Mouse (Mus musculus) hindbrain, postnatal 0 days (tissue): ENCODE results near the gene Synpr. TPM values are rescaled to one million over a fixed set of nuclear protein-coding genes. Genes with fewer than 3 reads are reported as not detected.

Experiments used
- ATAC-seq: fragments of 200-750 bp; cut with Nextera tagmentation; 2 replicates; pipeline ENCODE4 v1.8.0; 2017; ENCODE audit warnings: mild to moderate bottlenecking, moderate TSS enrichment, moderate library complexity
- DNase-seq: peaks from one replicate; pipeline ENCODE4 v3.0.0-alpha.2; 2015; ENCODE audit warnings: low spot score
- H3K27ac ChIP-seq: fragments of 300-500 bp; sonication (generic); 2 replicates; pipeline ENCODE4 v1.5.1; 2014; ENCODE audit warnings: mild to moderate bottlenecking
- H3K27me3 ChIP-seq: fragments of 300-500 bp; sonication (generic); 2 replicates; pipeline ENCODE4 v1.6.1; 2014; ENCODE audit warnings: low read length, mixed read lengths; ENCODE audit not compliant: insufficient read depth
- H3K36me3 ChIP-seq: fragments of 300-500 bp; sonication (generic); 2 replicates; pipeline ENCODE4 v1.6.1; 2014; ENCODE audit warnings: low read length, mixed read lengths; ENCODE audit not compliant: insufficient read depth
- H3K4me1 ChIP-seq: fragments of 300-500 bp; sonication (generic); 2 replicates; pipeline ENCODE4 v1.6.1; 2014; ENCODE audit warnings: antibody characterized with exemption, low read length, mixed read lengths; ENCODE audit not compliant: insufficient read depth
- H3K4me2 ChIP-seq: fragments of 300-500 bp; sonication (generic); 2 replicates; pipeline ENCODE4 v1.6.1; 2014; ENCODE audit warnings: low read depth, mild to moderate bottlenecking, low read length, moderate library complexity, mixed read lengths
- H3K4me3 ChIP-seq: fragments of 300-500 bp; sonication (generic); 2 replicates; pipeline ENCODE4 v1.5.1; 2014; ENCODE audit warnings: low read length
- H3K9ac ChIP-seq: fragments of 300-500 bp; sonication (generic); replicated peaks from 2 replicates; pipeline ENCODE4 v1.6.1; 2014; ENCODE audit warnings: mild to moderate bottlenecking, low read length, moderate library complexity, mixed read lengths
- H3K9me3 ChIP-seq: fragments of 300-500 bp; sonication (generic); 2 replicates; pipeline ENCODE4 v1.6.1; 2016; ENCODE audit warnings: low read length, mixed read lengths
- CTCF ChIP-seq: IDR thresholded peaks from 2 replicates; pipeline ENCODE4 v1.5.1; 2016; ENCODE audit warnings: antibody characterized with exemption, control low read depth, low read depth
- WGBS: fragments of 180-500 bp; shearing (Covaris S2); extraction: QIAGEN DNeasy Blood & Tissue Kit; methylation state at CpG from one replicate; pipeline ENCODE4 v1.1.7; 2014; 5-methylcytosine and 5-hydroxymethylcytosine counted together
- polyA plus RNA-seq: library from polyadenylated mRNA; unstranded; fragments of >200 nt; fragmentation: Nextera tagmentation; extraction: Ambion mirVana; gene quantifications from 2 replicates; pipeline ENCODE4 v1.2.1, GENCODE M21; 2015
- total RNA-seq: library from RNA; depleted of rRNA; stranded (reverse); fragments of >200 nt; gene quantifications from 2 replicates; pipeline ENCODE4 v1.2.3, GENCODE M21; 2014

Synpr gene
- total and polyA plus RNA-seq, 2 experiments from 2014 or later = 58.2 to 59.9 TPM

DNA sequence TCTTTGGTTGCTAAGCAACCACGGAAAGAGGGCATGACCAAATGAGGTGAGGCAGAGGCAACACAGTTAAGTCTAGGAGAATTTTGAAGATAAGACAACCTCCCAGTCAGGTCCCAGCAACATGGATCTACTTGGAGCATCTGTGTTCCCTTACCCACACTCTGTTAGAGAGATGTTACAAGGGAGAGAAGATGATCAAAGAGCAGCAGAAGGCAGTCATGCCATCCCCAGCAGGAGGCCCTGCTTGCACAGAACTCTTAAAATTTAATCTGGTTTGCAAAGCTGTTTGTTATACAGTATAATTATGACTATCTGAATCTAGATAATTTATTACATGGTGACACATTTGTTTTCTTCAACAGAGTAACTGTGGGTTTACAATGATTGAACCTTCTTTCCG lies 18.2 kb upstream of the Synpr start:
- Histone ChIP-seq H3K4me3 (no peak overlapping the region), H3K4me1 (no peaks in the 10 kb centered on the region), H3K4me2 (no peak overlapping the region), H3K27me3 (no peaks in the 10 kb centered on the region), H3K9ac (no peak overlapping the region), H3K27ac (no peak overlapping the region), H3K9me3 (no peaks in the 10 kb centered on the region), H3K36me3 (no peaks in the 10 kb centered on the region)
- DNase-seq (no peak), ATAC-seq (no peak; the same call in 1 of the 2 replicates)
- WGBS = 89% methylated on average over 2 of the region's 2 CpGs
- TF ChIP-seq CTCF = no peak

DNA sequence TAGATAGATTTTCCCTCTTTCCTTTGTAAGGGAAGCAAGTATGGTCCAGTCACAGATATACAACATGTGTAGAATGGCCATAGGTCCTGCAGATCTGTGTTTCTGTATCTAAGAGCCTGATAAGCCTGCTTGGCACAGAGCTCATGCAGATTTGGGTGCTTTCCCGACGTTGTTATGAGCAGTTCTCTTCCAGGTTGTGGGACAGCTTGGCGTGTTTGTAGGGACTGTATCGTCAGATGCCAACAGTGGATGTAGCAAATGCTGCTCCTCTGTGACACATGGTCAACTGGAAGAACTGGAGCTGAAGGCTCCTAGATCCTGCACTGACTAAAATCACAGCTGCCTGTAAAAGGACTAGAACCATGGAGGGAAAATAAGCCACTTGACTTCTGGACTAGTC lies 17.4 kb upstream of the Synpr start:
- Histone ChIP-seq H3K27me3 (no peaks in the 10 kb centered on the region), H3K4me2 (no peak overlapping the region), H3K4me1 (no peaks in the 10 kb centered on the region), H3K36me3 (no peaks in the 10 kb centered on the region), H3K9me3 (no peaks in the 10 kb centered on the region), H3K9ac (no peak overlapping the region), H3K4me3 (no peak overlapping the region), H3K27ac (no peak overlapping the region)
- no peak for DNase-seq
- WGBS = 80% methylated on average over 4 of the region's 4 CpGs
- TF ChIP-seq CTCF = no peak
- ATAC-seq = no peak

- ATAC-seq = no peak
- H3K27ac ChIP-seq = no peak overlapping the region
- H3K27me3 ChIP-seq = no peaks in the 10 kb centered on the region
- no peaks in the 10 kb centered on the region for H3K36me3 ChIP-seq
- peak; percentile 67 for DNase-seq
- TF ChIP-seq CTCF = no peak
- H3K4me2 ChIP-seq = peak overlapping the region; percentile 90
- H3K4me3 ChIP-seq = no peak overlapping the region
- WGBS = 49% methylated on average over 4 of the region's 4 CpGs
- no peak overlapping the region for H3K9ac ChIP-seq
- H3K9me3 ChIP-seq = no peaks in the 10 kb centered on the region
- H3K4me1 ChIP-seq = no peaks in the 10 kb centered on the region
Observed at GRCm38 (mm10) chr14:13283211-13283610, 1.4 kb upstream of the Synpr start.

GRCm38 (mm10) chr14:13284845-13285198 lies 242 bp downstream of the Synpr start:
- peak; percentile 54; the same call in 1 of the 2 replicates for ATAC-seq
- Histone ChIP-seq H3K36me3 (no peaks in the 10 kb centered on the region), H3K27me3 (no peaks in the 10 kb centered on the region), H3K4me3 (peak overlapping the region; percentile 44), H3K9me3 (no peaks in the 10 kb centered on the region), H3K4me2 (peak overlapping the region; percentile 90), H3K9ac (peak overlapping the region; percentile 30; the same call in 1 of the 2 replicates), H3K27ac (no peak overlapping the region), H3K4me1 (no peaks in the 10 kb centered on the region)
- no peak for TF ChIP-seq CTCF
- DNase-seq = no peak
- WGBS = 12% methylated on average over 13 of the region's 13 CpGs

DNA sequence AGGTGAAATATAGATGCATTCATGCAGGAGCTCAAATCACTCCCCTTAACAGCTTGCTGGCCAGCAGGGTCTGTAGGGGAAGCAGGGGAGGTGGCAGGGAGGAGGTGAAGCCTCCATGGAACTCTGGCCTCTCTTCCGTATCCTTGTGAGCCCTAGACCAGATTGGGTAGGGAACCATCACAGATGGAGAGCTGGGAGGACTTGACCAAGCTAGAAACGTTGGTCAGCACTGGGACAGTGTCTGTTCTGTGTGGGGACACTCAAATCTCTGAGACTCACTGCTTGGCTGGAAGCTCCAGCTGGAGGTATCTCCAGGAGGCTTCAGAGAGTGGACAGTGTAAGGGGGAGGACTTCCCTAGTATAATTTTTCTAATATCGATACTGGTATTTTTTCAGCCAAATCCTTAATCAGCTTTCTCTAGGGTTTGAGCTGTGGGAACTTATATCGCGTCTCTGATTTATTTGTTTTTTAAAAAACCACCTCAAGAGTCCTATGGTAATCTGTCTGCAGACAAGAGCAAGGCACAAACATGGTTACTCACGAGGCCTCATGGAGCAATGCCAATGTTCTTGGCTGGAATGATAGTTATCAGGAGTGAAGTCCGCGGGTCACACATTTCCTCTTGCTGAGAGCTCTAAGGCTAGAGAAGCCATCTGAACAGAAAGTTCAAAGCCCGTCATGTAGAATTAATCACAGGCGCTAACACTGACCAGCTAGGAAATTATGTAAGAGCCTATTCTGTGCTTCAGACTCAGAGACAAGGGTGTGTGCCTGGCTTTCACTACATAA lies 956 bp downstream of the Synpr start:
- no peak overlapping the region for H3K27ac ChIP-seq
- H3K36me3 ChIP-seq = no peaks in the 10 kb centered on the region
- H3K27me3 ChIP-seq = no peaks in the 10 kb centered on the region
- peak overlapping the region; percentile 44; the same call in 1 of the 2 replicates for H3K4me3 ChIP-seq
- 64% methylated on average over 10 of the region's 10 CpGs for WGBS
- no peaks in the 10 kb centered on the region for H3K9me3 ChIP-seq
- peak overlapping the region; percentile 90 for H3K4me2 ChIP-seq
- ATAC-seq = no peak
- DNase-seq = peak; percentile 9
- no peak overlapping the region for H3K9ac ChIP-seq
- H3K4me1 ChIP-seq = no peaks in the 10 kb centered on the region
- no peak for TF ChIP-seq CTCF

DNA sequence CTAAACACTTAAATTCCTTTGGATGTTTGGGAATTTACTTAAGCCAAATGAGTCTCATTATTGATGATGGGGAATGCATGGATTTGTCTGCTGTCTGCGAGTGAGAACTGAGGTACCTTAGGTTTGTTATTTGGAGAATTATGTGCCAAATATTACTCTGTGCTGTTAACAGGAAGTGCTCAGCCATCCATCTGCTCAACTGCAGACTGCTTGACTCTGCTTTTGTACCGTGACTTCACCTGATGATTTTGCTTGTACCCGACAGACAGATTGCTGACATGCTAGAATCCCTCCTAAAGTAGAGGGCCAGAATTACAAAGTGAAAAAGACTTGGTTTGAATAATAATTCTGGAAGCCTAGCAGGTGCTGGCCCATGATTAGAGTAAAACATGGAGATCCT lies 9.6 kb downstream of the Synpr start:
- 82% methylated on average over 3 of the region's 3 CpGs for WGBS
- H3K9ac ChIP-seq = no peak overlapping the region

GRCm38 (mm10) chr14:13314323-13314722 lies 29.7 kb downstream of the Synpr start:
- no peak overlapping the region for H3K9ac ChIP-seq
- H3K4me1 ChIP-seq = no peaks in the 10 kb centered on the region
- no peak for DNase-seq
- TF ChIP-seq CTCF = no peak
- no peaks in the 10 kb centered on the region for H3K27me3 ChIP-seq
- no peak overlapping the region for H3K4me2 ChIP-seq
- WGBS = 76% methylated on average over 1 of the region's 1 CpGs
- H3K4me3 ChIP-seq = no peak overlapping the region
- no peaks in the 10 kb centered on the region for H3K36me3 ChIP-seq
- ATAC-seq = no peak
- H3K27ac ChIP-seq = no peak overlapping the region
- H3K9me3 ChIP-seq = no peaks in the 10 kb centered on the region

More for the DNA sequence above, 9.6 kb downstream of the Synpr start:
- DNase-seq = no peak
- Histone ChIP-seq H3K4me3 (no peak overlapping the region), H3K9me3 (no peaks in the 10 kb centered on the region), H3K36me3 (no peaks in the 10 kb centered on the region), H3K27ac (no peak overlapping the region), H3K4me2 (no peak overlapping the region), H3K27me3 (no peaks in the 10 kb centered on the region), H3K4me1 (no peaks in the 10 kb centered on the region)
- TF ChIP-seq CTCF = no peak
- ATAC-seq = no peak
